Mouse (Mus musculus) megakaryocyte, embryonic 14.5 days (primary cell): Measurements from ENCODE around the gene Pnpla2.

Experiments
- FLI1 ChIP-seq: IDR thresholded peaks from 2 replicates; pipeline ENCODE4 v1.6.1; 2012; ENCODE audit warnings: low read length, inconsistent platforms, mixed read lengths
- GATA1 ChIP-seq: IDR thresholded peaks from 3 replicates; pipeline ENCODE4 v1.6.1; 2012; ENCODE audit warnings: mixed read lengths, low read length, inconsistent platforms, borderline replicate concordance

- TF ChIP-seq FLI1, result no peak
- no peak for TF ChIP-seq GATA1
Measured at GRCm38 (mm10) chr7:141429840-141430584, 25.0 kb upstream of the Pnpla2 start.
